Mouse (Mus musculus) C2C12 (cell line): ENCODE results near the gene Kcnk2. TPM values are rescaled to one million over a fixed set of nuclear protein-coding genes. Genes with fewer than 3 reads are reported as not detected.

Source experiments
- H3K27me3 ChIP-seq: one replicate; pipeline ENCODE4 v1.6.1; 2011; ENCODE audit not compliant: control insufficient read depth, insufficient read depth, insufficient read length
- H3K36me3 ChIP-seq: one replicate; pipeline ENCODE4 v1.6.1; 2011; ENCODE audit not compliant: control insufficient read depth, insufficient read depth
- H3K4me3 ChIP-seq: one replicate; pipeline ENCODE4 v1.5.1; 2011; ENCODE audit warnings: mild to moderate bottlenecking, control low read depth; ENCODE audit not compliant: poor library complexity, insufficient read depth, severe bottlenecking
- H3K79me2 ChIP-seq: one replicate; pipeline ENCODE4 v1.6.1; 2011; ENCODE audit not compliant: control insufficient read depth, insufficient read depth
- H3K79me3 ChIP-seq: one replicate; pipeline ENCODE4 v1.6.1; 2011; ENCODE audit warnings: low read depth, control low read depth
- H3ac ChIP-seq: one replicate; pipeline ENCODE3; 2011; ENCODE audit warnings: low read depth; ENCODE audit not compliant: control insufficient read depth, insufficient read length
- CEBPB ChIP-seq: IDR thresholded peaks from one replicate; pipeline ENCODE4 v1.6.1; 2011; ENCODE audit warnings: low read depth, mild to moderate bottlenecking, control low read depth, moderate library complexity
- CTCF ChIP-seq: IDR thresholded peaks from one replicate; pipeline ENCODE4 v1.5.1; 2011; ENCODE audit not compliant: control insufficient read depth, insufficient read depth, insufficient read length
- FOSL1 ChIP-seq: IDR thresholded peaks from one replicate; pipeline ENCODE4 v1.8.0; 2011; ENCODE audit warnings: mild to moderate bottlenecking, low read length; ENCODE audit not compliant: poor library complexity, insufficient read depth, severe bottlenecking
- MAX ChIP-seq: IDR thresholded peaks from one replicate; pipeline ENCODE4 v1.6.1; 2011; ENCODE audit warnings: mild to moderate bottlenecking, control low read depth
- MYOD1 ChIP-seq: IDR thresholded peaks from one replicate; pipeline ENCODE4 v1.6.1; 2011; ENCODE audit warnings: low read depth; ENCODE audit not compliant: control insufficient read depth, insufficient read length
- MYOG ChIP-seq: IDR thresholded peaks from one replicate; pipeline ENCODE4 v1.6.1; 2011; ENCODE audit not compliant: control insufficient read depth, insufficient read length; ENCODE audit errors: extremely low read depth
- USF1 ChIP-seq: IDR thresholded peaks from one replicate; pipeline ENCODE4 v1.6.1; 2011; ENCODE audit warnings: low read depth, mild to moderate bottlenecking, control low read depth, moderate library complexity
- polyA plus RNA-seq: library from polyadenylated mRNA; unstranded; fragments of >200 nt; fragmentation: generic; extraction: Trizol; gene quantifications from one replicate; pipeline ENCODE4 v1.2.1, GENCODE M21; 2012; ENCODE audit warnings: missing spikeins

The Kcnk2 gene
- polyA plus RNA-seq, 1 experiment = 6.0 TPM

GRCm38 (mm10) chr1:189304988-189305522, 97.0 kb downstream of the Kcnk2 start:
- H3K36me3 ChIP-seq = no peaks in the 10 kb centered on the region
- no peaks in the 10 kb centered on the region for H3K79me2 ChIP-seq
- H3K4me3 ChIP-seq = no peak overlapping the region
- no peak overlapping the region for H3ac ChIP-seq
- H3K79me3 ChIP-seq = no peaks in the 10 kb centered on the region
- no peaks in the 10 kb centered on the region for H3K27me3 ChIP-seq
- no peak for TF ChIP-seq CTCF
- no peak for TF ChIP-seq USF1
- TF ChIP-seq MAX = no peak
- no peak for TF ChIP-seq MYOG
- TF ChIP-seq MYOD1 = no peak
- no peak for TF ChIP-seq FOSL1
- no peak for TF ChIP-seq CEBPB

DNA sequence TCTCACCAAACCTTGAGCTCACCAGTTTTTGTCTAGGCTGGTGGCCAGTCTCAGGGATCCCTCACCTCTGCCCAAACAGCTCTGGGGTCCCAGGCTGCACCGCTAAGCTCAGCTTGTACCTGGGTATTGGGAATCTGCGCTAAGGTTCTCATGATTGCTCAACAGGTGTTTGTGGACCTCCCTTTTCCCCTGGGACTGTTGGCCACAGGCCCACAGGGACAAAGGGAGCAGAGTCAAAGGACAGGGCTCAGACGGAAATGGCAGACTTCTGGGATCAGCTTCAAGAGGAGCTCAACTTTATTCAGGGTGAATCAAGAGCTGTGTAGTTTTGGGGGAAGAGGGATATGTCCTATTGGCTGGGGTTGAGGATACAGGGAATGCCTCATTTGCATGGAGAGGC, 99.1 kb downstream of the Kcnk2 start:
- no peaks in the 10 kb centered on the region for H3K36me3 ChIP-seq
- no peak for TF ChIP-seq CEBPB
- TF ChIP-seq MYOG = no peak
- TF ChIP-seq FOSL1 = no peak
- TF ChIP-seq USF1 = no peak
- TF ChIP-seq MYOD1 = no peak
- no peak for TF ChIP-seq CTCF
- TF ChIP-seq MAX = no peak
- H3K79me3 ChIP-seq = no peaks in the 10 kb centered on the region
- no peaks in the 10 kb centered on the region for H3K79me2 ChIP-seq
- no peaks in the 10 kb centered on the region for H3K27me3 ChIP-seq
- no peak overlapping the region for H3ac ChIP-seq
- H3K4me3 ChIP-seq = no peak overlapping the region

DNA sequence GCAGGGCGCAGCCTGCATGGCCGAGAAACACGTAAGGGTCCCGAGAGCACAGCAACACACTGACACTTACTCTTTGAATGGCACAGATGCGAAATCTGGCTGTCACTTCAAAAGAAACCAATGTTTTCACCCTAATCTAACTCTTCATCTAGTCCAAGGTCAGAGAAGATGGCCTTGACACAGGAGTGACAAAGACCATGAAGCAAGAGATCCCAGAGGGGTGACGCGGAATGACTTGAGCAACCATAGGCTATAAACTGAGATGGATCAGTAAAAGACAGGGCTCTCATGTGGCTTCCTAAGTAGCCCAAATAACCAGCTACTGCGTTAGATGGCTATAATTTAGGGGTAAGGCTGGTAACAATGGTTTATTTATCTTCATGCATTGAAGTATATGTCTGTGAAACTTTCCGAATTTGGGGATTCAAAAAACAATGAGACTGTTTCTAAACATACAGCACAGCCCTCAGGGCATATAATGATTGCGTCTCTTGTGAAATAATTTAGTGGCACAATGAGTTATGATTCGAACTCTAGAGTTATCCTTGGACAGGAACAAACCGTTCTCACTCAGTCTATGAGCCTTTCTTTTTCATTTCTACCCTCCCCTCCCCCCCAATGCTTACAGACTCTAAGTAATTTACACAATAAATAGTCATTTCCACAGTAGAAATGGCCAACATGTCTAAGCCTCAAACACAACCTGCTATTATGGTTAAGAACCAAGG, 108.2 kb downstream of the Kcnk2 start:
- TF ChIP-seq FOSL1 = no peak
- no peak for TF ChIP-seq MYOD1
- TF ChIP-seq MAX = no peak
- TF ChIP-seq CEBPB = no peak
- no peak for TF ChIP-seq CTCF
- no peak for TF ChIP-seq USF1
- TF ChIP-seq MYOG = no peak

DNA sequence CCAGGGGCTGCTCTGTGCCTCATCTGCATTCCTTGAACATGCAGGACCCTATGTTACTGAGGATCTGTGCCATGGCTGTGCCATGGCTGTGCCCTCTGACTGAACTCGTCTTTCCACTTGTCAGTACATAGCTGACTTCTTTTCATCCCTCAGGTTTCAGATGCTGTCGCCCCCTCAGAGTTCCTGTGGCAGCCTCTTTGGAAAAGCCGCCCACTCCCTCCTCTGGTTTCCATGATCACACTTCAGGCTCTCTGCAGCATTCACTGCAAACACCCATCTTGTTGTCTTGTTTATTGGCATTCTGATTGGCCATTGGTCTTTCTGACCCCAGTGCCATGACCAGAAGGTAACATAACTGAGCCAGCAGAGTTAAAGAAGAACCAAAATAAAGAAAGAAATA, 111.2 kb downstream of the Kcnk2 start:
- Histone ChIP-seq H3K27me3 (no peaks in the 10 kb centered on the region), H3ac (no peak overlapping the region), H3K79me3 (no peaks in the 10 kb centered on the region), H3K4me3 (no peak overlapping the region), H3K36me3 (no peaks in the 10 kb centered on the region), H3K79me2 (no peaks in the 10 kb centered on the region)
- TF ChIP-seq CEBPB (no peak), CTCF (no peak), MYOG (no peak), MYOD1 (no peak), MAX (no peak), USF1 (no peak), FOSL1 (no peak)

More for the DNA sequence above, 108.2 kb downstream of the Kcnk2 start:
- H3K36me3 ChIP-seq = no peaks in the 10 kb centered on the region
- H3K4me3 ChIP-seq = no peak overlapping the region
- no peaks in the 10 kb centered on the region for H3K79me2 ChIP-seq
- H3K79me3 ChIP-seq = no peaks in the 10 kb centered on the region
- no peak overlapping the region for H3ac ChIP-seq
- no peaks in the 10 kb centered on the region for H3K27me3 ChIP-seq

GRCm38 (mm10) chr1:189288948-189289347, 113.1 kb downstream of the Kcnk2 start:
- H3K27me3 ChIP-seq = no peaks in the 10 kb centered on the region
- H3ac ChIP-seq = no peak overlapping the region
- TF ChIP-seq CTCF (no peak), FOSL1 (no peak), CEBPB (no peak)
- H3K4me3 ChIP-seq = no peak overlapping the region
- H3K79me3 ChIP-seq = no peaks in the 10 kb centered on the region
- no peaks in the 10 kb centered on the region for H3K79me2 ChIP-seq
- H3K36me3 ChIP-seq = no peaks in the 10 kb centered on the region

GRCm38 (mm10) chr1:189272281-189272680, 129.8 kb downstream of the Kcnk2 start:
- Histone ChIP-seq H3ac (no peak overlapping the region), H3K36me3 (no peaks in the 10 kb centered on the region), H3K79me3 (no peaks in the 10 kb centered on the region), H3K79me2 (no peaks in the 10 kb centered on the region), H3K4me3 (no peak overlapping the region), H3K27me3 (no peaks in the 10 kb centered on the region)
- TF ChIP-seq USF1 = no peak
- TF ChIP-seq CTCF = no peak
- TF ChIP-seq CEBPB = no peak
- no peak for TF ChIP-seq FOSL1
